Mouse (Mus musculus): Measurements from ENCODE around the gene Gm38392. TPM values are rescaled to one million over a fixed set of nuclear protein-coding genes. Genes with fewer than 3 reads are reported as not detected.

The Gm38392 gene
- not detected for total RNA-seq (2023)

GRCm38 (mm10) chr3:88287110-88287509, at the start of gene Gm38392:
Gene Gm38392 (minus strand): TSS chr3:88287210.

GRCm38 (mm10) chr3:88336058-88337013, 49.3 kb upstream of the Gm38392 start, which contains the start of the genes Tmem79 and Smg5:
Gene Tmem79 (minus strand): TSS chr3:88336148.
Gene Smg5 (plus strand): TSS chr3:88336260.

GRCm38 (mm10) chr3:88324951-88325405, 38.0 kb upstream of the Gm38392 start, which contains the start of gene Glmp:
Gene Glmp (plus strand): TSS chr3:88325023.

GRCm38 (mm10) chr3:88296561-88297318, 9.7 kb upstream of the Gm38392 start, which contains the start of the genes Tsacc and Cct3:
Gene Tsacc (minus strand): TSS chr3:88296999.
Gene Cct3 (plus strand): TSS chr3:88297116.

GRCm38 (mm10) chr3:88254268-88254926, 32.6 kb downstream of the Gm38392 start, which contains the start of gene Rhbg:
Gene Rhbg (minus strand): TSS chr3:88254709.

Other genes starting within 250 kb of the Gm38392 start
- gene Gpatch4, start 244.1 kb downstream of the Gm38392 start, total RNA-seq (2023): 27.4 TPM
- 23.9 TPM for gene Naxe, start 228.7 kb downstream of the Gm38392 start, total RNA-seq (2023)
- not detected for gene Ttc24, start 208.9 kb downstream of the Gm38392 start, total RNA-seq (2023)
- 1.2 TPM for gene Iqgap3, start 205.2 kb downstream of the Gm38392 start, total RNA-seq (2023)
- 345 TPM for gene Mef2d, start 144.8 kb downstream of the Gm38392 start, total RNA-seq (2023)
- gene Rhbg, start 32.5 kb downstream of the Gm38392 start, total RNA-seq (2023): not detected
- 4.2 TPM for gene Tsacc, start 9.8 kb upstream of the Gm38392 start, total RNA-seq (2023)
- 188 TPM for gene Cct3, start 9.9 kb upstream of the Gm38392 start, total RNA-seq (2023)
- 116 TPM for gene Glmp, start 37.8 kb upstream of the Gm38392 start, total RNA-seq (2023)
- 2.6 TPM for gene Tmem79, start 48.9 kb upstream of the Gm38392 start, total RNA-seq (2023)
- 136 TPM for gene Smg5, start 49.0 kb upstream of the Gm38392 start, total RNA-seq (2023)
- 3.7 TPM for gene Paqr6, start 77.4 kb upstream of the Gm38392 start, total RNA-seq (2023)
- gene Bglap3, start 85.5 kb upstream of the Gm38392 start, total RNA-seq (2023): not detected
- not detected for gene Bglap2, start 91.5 kb upstream of the Gm38392 start, total RNA-seq (2023)
- gene Bglap, start 97.3 kb upstream of the Gm38392 start, total RNA-seq (2023): not detected
- 42.3 TPM for gene Pmf1, start 123.1 kb upstream of the Gm38392 start, total RNA-seq (2023)
- 16.3 TPM for gene Slc25a44, start 137.9 kb upstream of the Gm38392 start, total RNA-seq (2023)
- 98.8 TPM for gene Sema4a, start 174.0 kb upstream of the Gm38392 start, total RNA-seq (2023)
- gene Lmna, start 222.7 kb upstream of the Gm38392 start, total RNA-seq (2023): 27.9 TPM
- gene Mex3a, start 245.2 kb upstream of the Gm38392 start, total RNA-seq (2023): 3.0 TPM